Mouse (Mus musculus) embryonic facial prominence, embryonic 15.5 days (tissue): ENCODE results near the gene Sh3bp5. TPM values are rescaled to one million over a fixed set of nuclear protein-coding genes. Genes with fewer than 3 reads are reported as not detected.

Source experiments
- ATAC-seq: fragments of 200-750 bp; cut with Nextera tagmentation; 2 replicates; pipeline ENCODE4 v1.8.0; 2017; ENCODE audit warnings: low read depth, moderate TSS enrichment; ENCODE audit not compliant: insufficient number of reproducible peaks, low FRiP score, low TSS enrichment
- H3K27ac ChIP-seq: fragments of 300-500 bp; sonication (generic); replicated peaks from 2 replicates; pipeline ENCODE4 v1.5.1; 2015; ENCODE audit warnings: mild to moderate bottlenecking, inconsistent platforms
- H3K27me3 ChIP-seq: fragments of 300-500 bp; sonication (generic); 2 replicates; pipeline ENCODE4 v1.6.1; 2015; ENCODE audit warnings: inconsistent platforms
- H3K36me3 ChIP-seq: fragments of 300-500 bp; sonication (generic); 2 replicates; pipeline ENCODE4 v1.6.1; 2015; ENCODE audit warnings: mild to moderate bottlenecking, inconsistent platforms
- H3K4me1 ChIP-seq: fragments of 300-500 bp; sonication (generic); 2 replicates; pipeline ENCODE4 v1.6.1; 2015; ENCODE audit warnings: inconsistent platforms
- H3K4me2 ChIP-seq: fragments of 300-500 bp; sonication (generic); replicated peaks from 2 replicates; pipeline ENCODE4 v1.6.1; 2015; ENCODE audit warnings: mild to moderate bottlenecking, inconsistent platforms
- H3K4me3 ChIP-seq: fragments of 300-500 bp; sonication (generic); replicated peaks from 2 replicates; pipeline ENCODE4 v1.5.1; 2015; ENCODE audit warnings: mild to moderate bottlenecking, inconsistent platforms
- H3K9ac ChIP-seq: fragments of 300-500 bp; sonication (generic); 2 replicates; pipeline ENCODE4 v1.6.1; 2015; ENCODE audit warnings: inconsistent platforms
- H3K9me3 ChIP-seq: fragments of 300-500 bp; sonication (generic); replicated peaks from 2 replicates; pipeline ENCODE4 v1.6.1; 2016; ENCODE audit warnings: inconsistent platforms
- WGBS: fragments of 180-500 bp; shearing (Covaris S2); methylation state at CpG from one replicate; pipeline ENCODE4 v1.1.7; 2015; 5-methylcytosine and 5-hydroxymethylcytosine counted together
- polyA plus RNA-seq: library from polyadenylated mRNA; unstranded; fragments of >200 nt; fragmentation: Nextera tagmentation; extraction: Ambion mirVana; gene quantifications from 2 replicates; pipeline ENCODE4 v1.2.1, GENCODE M21; 2015

The Sh3bp5 gene
- polyA plus RNA-seq, 1 experiment from 2014 or later: 29.1 TPM

GRCm38 (mm10) chr14:31392300-31392699, 43.6 kb downstream of the Sh3bp5 start:
- H3K27me3 ChIP-seq: no peaks in the 10 kb centered on the region
- H3K9ac ChIP-seq: no peak overlapping the region
- no peaks in the 10 kb centered on the region for H3K9me3 ChIP-seq
- no peaks in the 10 kb centered on the region for H3K36me3 ChIP-seq
- no peak overlapping the region for H3K4me3 ChIP-seq
- H3K27ac ChIP-seq: no peak overlapping the region
- no peak overlapping the region for H3K4me2 ChIP-seq
- H3K4me1 ChIP-seq: peaks cover 17% of the 10 kb centered on the region
- 75% methylated on average over 5 of the region's 5 CpGs for WGBS
- no peak for ATAC-seq

GRCm38 (mm10) chr14:31389421-31390147, 46.3 kb downstream of the Sh3bp5 start:
- H3K4me1 ChIP-seq: peaks cover 39% of the 10 kb centered on the region
- no peak for ATAC-seq

GRCm38 (mm10) chr14:31388086-31388872, 47.6 kb downstream of the Sh3bp5 start:
- no peaks in the 10 kb centered on the region for H3K27me3 ChIP-seq
- H3K36me3 ChIP-seq: peaks cover 3% of the 10 kb centered on the region; the same call in 1 of the 2 replicates
- no peak overlapping the region for H3K4me3 ChIP-seq
- 32% methylated on average over 13 of the region's 13 CpGs for WGBS
- peak overlapping the region; percentile 52 for H3K27ac ChIP-seq
- ATAC-seq: no peak
- no peak overlapping the region for H3K9ac ChIP-seq
- H3K9me3 ChIP-seq: no peaks in the 10 kb centered on the region
- H3K4me2 ChIP-seq: no peak overlapping the region
- peaks cover 40% of the 10 kb centered on the region for H3K4me1 ChIP-seq

More at GRCm38 (mm10) chr14:31389421-31390147, 46.3 kb downstream of the Sh3bp5 start:
- Histone ChIP-seq H3K9ac (no peak overlapping the region), H3K9me3 (no peaks in the 10 kb centered on the region), H3K27ac (no peak overlapping the region), H3K4me2 (no peak overlapping the region), H3K27me3 (no peaks in the 10 kb centered on the region), H3K36me3 (no peaks in the 10 kb centered on the region), H3K4me3 (no peak overlapping the region)
- 84% methylated on average over 8 of the region's 8 CpGs for WGBS

- Histone ChIP-seq H3K27ac (0 out of 2 replicates have a peak overlapping the region, but pooled peaks have one; percentile 52), H3K4me1 (peaks cover 40% of the 10 kb centered on the region), H3K4me2 (no peak overlapping the region), H3K9me3 (no peaks in the 10 kb centered on the region), H3K4me3 (no peak overlapping the region), H3K36me3 (peaks cover 4% of the 10 kb centered on the region), H3K27me3 (no peaks in the 10 kb centered on the region), H3K9ac (no peak overlapping the region)
- ATAC-seq: no peak
- WGBS: 76% methylated on average over 11 of the region's 11 CpGs
Measured at GRCm38 (mm10) chr14:31387301-31387981, 48.4 kb downstream of the Sh3bp5 start.

GRCm38 (mm10) chr14:31385977-31386697, 49.7 kb downstream of the Sh3bp5 start:
- peak overlapping the region; percentile 60; the same call in 1 of the 2 replicates for H3K27ac ChIP-seq
- no peak overlapping the region for H3K4me2 ChIP-seq
- H3K9me3 ChIP-seq: no peaks in the 10 kb centered on the region
- no peak for ATAC-seq
- H3K27me3 ChIP-seq: no peaks in the 10 kb centered on the region
- no peak overlapping the region for H3K4me3 ChIP-seq
- H3K9ac ChIP-seq: no peak overlapping the region
- peaks cover 7% of the 10 kb centered on the region for H3K36me3 ChIP-seq
- 50% methylated on average over 13 of the region's 13 CpGs for WGBS
- peaks cover 40% of the 10 kb centered on the region for H3K4me1 ChIP-seq

GRCm38 (mm10) chr14:31385406-31385805, 50.5 kb downstream of the Sh3bp5 start:
- Histone ChIP-seq H3K36me3 (peaks cover 7% of the 10 kb centered on the region), H3K27ac (0 out of 2 replicates have a peak overlapping the region, but pooled peaks have one; percentile 11), H3K4me3 (no peak overlapping the region), H3K27me3 (no peaks in the 10 kb centered on the region), H3K9ac (no peak overlapping the region), H3K4me2 (no peak overlapping the region), H3K4me1 (peaks cover 40% of the 10 kb centered on the region), H3K9me3 (no peaks in the 10 kb centered on the region)
- ATAC-seq: no peak
- WGBS: 88% methylated on average over 5 of the region's 5 CpGs

- Histone ChIP-seq H3K9ac (no peak overlapping the region), H3K4me3 (no peak overlapping the region), H3K4me1 (peaks cover 40% of the 10 kb centered on the region), H3K36me3 (peaks cover 7% of the 10 kb centered on the region), H3K27ac (no peak overlapping the region), H3K27me3 (no peaks in the 10 kb centered on the region), H3K4me2 (no peak overlapping the region), H3K9me3 (no peaks in the 10 kb centered on the region)
- WGBS: 68% methylated on average over 13 of the region's 13 CpGs
- ATAC-seq: no peak; the same call in 1 of the 2 replicates
Measured at GRCm38 (mm10) chr14:31384366-31385323, 51.2 kb downstream of the Sh3bp5 start.

GRCm38 (mm10) chr14:31383470-31384050, 52.3 kb downstream of the Sh3bp5 start:
- Histone ChIP-seq H3K4me1 (peaks cover 35% of the 10 kb centered on the region), H3K4me2 (no peak overlapping the region), H3K27me3 (no peaks in the 10 kb centered on the region), H3K27ac (no peak overlapping the region), H3K4me3 (no peak overlapping the region), H3K9ac (no peak overlapping the region), H3K9me3 (no peaks in the 10 kb centered on the region), H3K36me3 (peaks cover 14% of the 10 kb centered on the region)
- 88% methylated on average over 11 of the region's 11 CpGs for WGBS
- no peak for ATAC-seq

- Histone ChIP-seq H3K27ac (no peak overlapping the region), H3K27me3 (no peaks in the 10 kb centered on the region), H3K4me2 (no peak overlapping the region), H3K9me3 (no peaks in the 10 kb centered on the region), H3K4me1 (peaks cover 23% of the 10 kb centered on the region), H3K4me3 (no peak overlapping the region), H3K9ac (no peak overlapping the region), H3K36me3 (peaks cover 27% of the 10 kb centered on the region)
- no peak; the same call in 1 of the 2 replicates for ATAC-seq
- WGBS: 83% methylated on average over 8 of the region's 8 CpGs
Measured at GRCm38 (mm10) chr14:31382276-31382675, 53.6 kb downstream of the Sh3bp5 start.

GRCm38 (mm10) chr14:31376331-31376730, 59.5 kb downstream of the Sh3bp5 start:
- H3K36me3 ChIP-seq: peaks cover 69% of the 10 kb centered on the region
- no peak overlapping the region for H3K4me2 ChIP-seq
- no peaks in the 10 kb centered on the region for H3K27me3 ChIP-seq
- no peaks in the 10 kb centered on the region for H3K9me3 ChIP-seq
- ATAC-seq: no peak
- H3K4me1 ChIP-seq: no peaks in the 10 kb centered on the region
- H3K27ac ChIP-seq: no peak overlapping the region
- H3K9ac ChIP-seq: no peak overlapping the region
- 87% methylated on average over 3 of the region's 3 CpGs for WGBS
- H3K4me3 ChIP-seq: no peak overlapping the region
